Mouse (Mus musculus): ENCODE measurements around the gene Fam172a.
A peak's percentile ranks its signal among the peaks of the same experiment; 100 is the strongest.

DNA sequence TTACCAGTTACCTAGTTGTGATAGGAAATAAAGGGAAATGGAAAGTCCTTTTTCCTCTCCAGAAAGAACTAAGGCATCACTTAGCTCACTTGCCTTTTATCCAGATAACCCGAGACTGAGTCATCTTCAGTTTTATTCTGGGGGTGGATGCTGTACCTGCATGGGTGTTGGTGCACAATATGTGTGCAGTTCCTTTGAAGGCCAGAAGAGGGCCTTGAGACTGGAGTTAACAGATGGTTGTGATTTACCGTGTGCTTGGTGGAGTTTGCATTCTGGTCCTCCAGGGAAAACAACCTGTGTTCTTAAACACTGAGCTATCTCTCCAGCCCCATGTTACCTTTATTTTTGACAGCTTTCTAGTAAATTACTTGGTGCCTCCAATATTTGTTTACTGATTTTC lies 392.5 kb downstream of the Fam172a start:
- TF ChIP-seq CTCF (IDR thresholded peaks at IDR 0.05; ENCODE audit: low read depth) (peak; percentile 27; the same call in 1 of the 2 replicates), EP300 (IDR thresholded peaks at IDR 0.05; ENCODE audit: low read depth) (no peak)

All from liver, postnatal 0 days (tissue).